Mouse (Mus musculus) midbrain, postnatal 0 days (tissue): ENCODE results near the gene Gm45015. TPM values are rescaled to one million over a fixed set of nuclear protein-coding genes. Genes with fewer than 3 reads are reported as not detected.

Experiments
- ATAC-seq: fragments of 200-750 bp; cut with Nextera tagmentation; 2 replicates; pipeline ENCODE4 v1.8.0; 2017; ENCODE audit warnings: moderate number of reproducible peaks, mild to moderate bottlenecking, moderate TSS enrichment, moderate library complexity; ENCODE audit not compliant: low FRiP score
- DNase-seq: peaks from one replicate; pipeline ENCODE4 v3.0.0-alpha.2; 2015; ENCODE audit warnings: low spot score
- H3K27ac ChIP-seq: fragments of 300-500 bp; sonication (generic); 2 replicates; pipeline ENCODE4 v1.5.1; 2014; ENCODE audit warnings: low read depth, mild to moderate bottlenecking, low read length, mixed read lengths
- H3K27me3 ChIP-seq: fragments of 300-500 bp; sonication (generic); 2 replicates; pipeline ENCODE4 v1.6.1; 2014; ENCODE audit warnings: low read length, control low read depth, mixed read lengths; ENCODE audit not compliant: insufficient read depth
- H3K36me3 ChIP-seq: fragments of 300-500 bp; sonication (generic); 2 replicates; pipeline ENCODE4 v1.6.1; 2014; ENCODE audit warnings: low read length, control low read depth, mixed read lengths; ENCODE audit not compliant: insufficient read depth
- H3K4me1 ChIP-seq: fragments of 300-500 bp; sonication (generic); 2 replicates; pipeline ENCODE4 v1.6.1; 2014; ENCODE audit warnings: mild to moderate bottlenecking, control low read depth, antibody characterized with exemption, low read length, mixed read lengths; ENCODE audit not compliant: insufficient read depth
- H3K4me2 ChIP-seq: fragments of 300-500 bp; sonication (generic); 2 replicates; pipeline ENCODE4 v1.6.1; 2014; ENCODE audit warnings: low read depth, mild to moderate bottlenecking, low read length, mixed read lengths; ENCODE audit not compliant: poor library complexity, severe bottlenecking
- H3K4me3 ChIP-seq: fragments of 300-500 bp; sonication (generic); 2 replicates; pipeline ENCODE4 v1.5.1; 2014; ENCODE audit warnings: low read depth, mild to moderate bottlenecking, low read length, moderate library complexity
- H3K9ac ChIP-seq: fragments of 300-500 bp; sonication (generic); replicated peaks from 2 replicates; pipeline ENCODE4 v1.6.1; 2014; ENCODE audit warnings: mild to moderate bottlenecking, low read length, moderate library complexity, mixed read lengths; ENCODE audit not compliant: poor library complexity, severe bottlenecking
- H3K9me3 ChIP-seq: fragments of 300-500 bp; sonication (generic); 2 replicates; pipeline ENCODE4 v1.6.1; 2016; ENCODE audit warnings: low read length, control low read depth
- CTCF ChIP-seq: IDR thresholded peaks from 2 replicates; pipeline ENCODE4 v1.5.1; 2016; ENCODE audit warnings: antibody characterized with exemption, mild to moderate bottlenecking
- WGBS: fragments of 180-500 bp; shearing (Covaris S2); extraction: QIAGEN DNeasy Blood & Tissue Kit; methylation state at CpG from one replicate; pipeline ENCODE4 v1.1.7; 2014; 5-methylcytosine and 5-hydroxymethylcytosine counted together
- polyA plus RNA-seq: library from polyadenylated mRNA; unstranded; fragments of >200 nt; fragmentation: Nextera tagmentation; extraction: Ambion mirVana; gene quantifications from 2 replicates; pipeline ENCODE4 v1.2.1, GENCODE M21; 2015
- total RNA-seq: library from RNA; depleted of rRNA; stranded (reverse); fragments of >200 nt; gene quantifications from 2 replicates; pipeline ENCODE4 v1.2.3, GENCODE M21; 2014; rRNA removed

The Gm45015 gene
- total RNA-seq (not detected in 2 replicates), polyA plus RNA-seq (not detected in 2 replicates)

DNA sequence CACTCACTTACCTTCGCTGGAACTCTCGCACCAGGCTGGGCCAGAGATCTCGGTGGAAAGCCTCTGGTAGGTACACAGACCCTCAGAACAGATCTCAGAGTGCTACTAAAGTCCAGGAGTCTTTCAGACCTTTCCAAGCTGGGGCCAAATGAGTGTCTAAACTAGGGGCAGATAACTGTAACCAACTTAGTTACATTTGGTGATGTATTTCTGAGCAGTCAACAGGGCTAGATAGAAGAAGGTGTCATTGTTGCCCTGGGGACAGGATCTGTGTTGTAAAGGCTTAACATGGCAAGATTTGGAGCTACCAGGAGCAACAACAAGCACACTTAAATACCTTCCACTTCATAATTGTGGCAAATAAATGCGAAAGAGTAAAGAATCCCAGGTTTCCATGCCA is at the start of gene Gm45015:
Gene Gm45015, minus strand, starts transcription at position 101 of the 400 bp plus-strand sequence.
- no peak within 1 kb of the TSS for H3K4me2 ChIP-seq
- H3K36me3 ChIP-seq = no peaks in the 10 kb centered on the region
- H3K27ac ChIP-seq = no peak within 1 kb of the TSS
- H3K9ac ChIP-seq = no peak within 1 kb of the TSS
- WGBS = 83% methylated on average over 4 of the region's 4 CpGs
- no peak for DNase-seq
- H3K9me3 ChIP-seq = no peaks in the 10 kb centered on the region
- TF ChIP-seq CTCF = no peak
- no peak for ATAC-seq
- H3K4me3 ChIP-seq = no peak within 1 kb of the TSS
- no peaks in the 10 kb centered on the region for H3K4me1 ChIP-seq
- H3K27me3 ChIP-seq = no peaks in the 10 kb centered on the region

- H3K4me2 ChIP-seq = no peak overlapping the region
- no peaks in the 10 kb centered on the region for H3K36me3 ChIP-seq
- no peaks in the 10 kb centered on the region for H3K4me1 ChIP-seq
- DNase-seq (no peak), ATAC-seq (no peak)
- H3K27me3 ChIP-seq = no peaks in the 10 kb centered on the region
- H3K9me3 ChIP-seq = no peaks in the 10 kb centered on the region
- TF ChIP-seq CTCF = no peak
- WGBS = 32% methylated on average over 1 of the region's 1 CpGs
- H3K4me3 ChIP-seq = no peak overlapping the region
- peak overlapping the region; percentile 65 for H3K27ac ChIP-seq
- no peak overlapping the region for H3K9ac ChIP-seq
Observed at GRCm38 (mm10) chrX:73384924-73385323, 48.3 kb upstream of the Gm45015 start.

- H3K4me3 ChIP-seq = no peak overlapping the region
- ATAC-seq (peak; percentile 86), DNase-seq (peak; percentile 58)
- no peaks in the 10 kb centered on the region for H3K27me3 ChIP-seq
- H3K9ac ChIP-seq = no peak overlapping the region
- H3K4me1 ChIP-seq = no peaks in the 10 kb centered on the region
- no peak for TF ChIP-seq CTCF
- peak overlapping the region; percentile 65 for H3K27ac ChIP-seq
- WGBS = 33% methylated on average over 6 of the region's 6 CpGs
- no peak overlapping the region for H3K4me2 ChIP-seq
- H3K9me3 ChIP-seq = no peaks in the 10 kb centered on the region
- no peaks in the 10 kb centered on the region for H3K36me3 ChIP-seq
Observed at GRCm38 (mm10) chrX:73384419-73384818, 47.8 kb upstream of the Gm45015 start.

GRCm38 (mm10) chrX:73363291-73363690 is 26.7 kb upstream of the Gm45015 start:
- Histone ChIP-seq H3K27ac (no peak overlapping the region), H3K9me3 (no peaks in the 10 kb centered on the region), H3K36me3 (no peaks in the 10 kb centered on the region), H3K9ac (no peak overlapping the region), H3K27me3 (no peaks in the 10 kb centered on the region), H3K4me3 (no peak overlapping the region), H3K4me2 (no peak overlapping the region), H3K4me1 (no peaks in the 10 kb centered on the region)
- no peak for ATAC-seq
- no peak for TF ChIP-seq CTCF
- no peak for DNase-seq

DNA sequence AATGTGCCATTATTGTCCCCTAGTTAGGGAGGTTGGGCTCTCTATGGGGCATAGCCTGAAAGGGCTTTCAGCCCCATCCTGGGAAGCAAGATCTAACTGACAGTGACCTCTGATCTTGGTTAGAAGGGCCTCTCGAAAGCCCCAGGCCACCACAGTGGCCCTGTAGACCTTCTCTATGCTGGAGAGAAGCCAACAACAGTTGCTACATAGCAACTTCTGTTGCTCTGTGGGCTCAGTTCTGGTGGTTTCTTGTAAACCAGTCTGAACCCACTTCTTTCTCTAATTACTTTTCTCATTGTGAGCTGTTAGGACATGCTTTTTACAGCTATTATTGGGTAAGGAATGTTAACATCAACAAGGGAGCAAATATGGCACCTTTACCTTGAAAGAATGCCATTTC is 20.1 kb upstream of the Gm45015 start:
- ATAC-seq (no peak), DNase-seq (no peak)
- Histone ChIP-seq H3K4me1 (no peaks in the 10 kb centered on the region), H3K27me3 (no peaks in the 10 kb centered on the region), H3K4me3 (no peak overlapping the region), H3K9ac (no peak overlapping the region), H3K4me2 (no peak overlapping the region), H3K27ac (no peak overlapping the region), H3K9me3 (peaks cover 4% of the 10 kb centered on the region; the same call in 1 of the 2 replicates), H3K36me3 (peaks cover 21% of the 10 kb centered on the region)
- no peak for TF ChIP-seq CTCF
- 58% methylated on average over 1 of the region's 1 CpGs for WGBS

DNA sequence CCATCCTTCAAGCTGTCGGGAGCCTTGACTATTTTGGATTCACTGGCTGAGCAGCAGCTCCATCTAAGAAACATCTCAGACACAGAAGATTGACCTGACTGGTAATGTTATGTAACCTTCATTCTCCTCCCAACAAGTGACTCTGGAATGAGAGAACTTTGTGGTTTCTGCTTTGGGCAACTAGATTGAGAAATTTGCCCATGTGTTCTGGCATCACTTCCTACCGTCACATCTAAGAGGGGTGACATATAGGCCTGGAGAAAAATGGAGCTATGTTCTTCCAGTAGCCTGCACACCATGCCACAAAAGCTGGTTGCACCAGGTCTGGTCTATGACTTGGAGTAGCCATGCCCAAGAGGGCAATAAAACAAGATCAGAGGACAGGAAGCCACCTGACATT is 19.5 kb upstream of the Gm45015 start:
- H3K4me2 ChIP-seq = no peak overlapping the region
- no peak overlapping the region for H3K9ac ChIP-seq
- no peak overlapping the region for H3K27ac ChIP-seq
- no peak overlapping the region for H3K4me3 ChIP-seq
- ATAC-seq (no peak), DNase-seq (no peak)
- H3K36me3 ChIP-seq = peaks cover 23% of the 10 kb centered on the region
- no peaks in the 10 kb centered on the region for H3K4me1 ChIP-seq
- TF ChIP-seq CTCF = no peak
- H3K27me3 ChIP-seq = no peaks in the 10 kb centered on the region
- H3K9me3 ChIP-seq = peaks cover 4% of the 10 kb centered on the region; the same call in 1 of the 2 replicates
- WGBS = 92% methylated on average over 2 of the region's 2 CpGs
